Mouse (Mus musculus): Measurements from ENCODE around the gene Prkca. TPM values are rescaled to one million over a fixed set of nuclear protein-coding genes. Genes with fewer than 3 reads are reported as not detected.

The Prkca gene
- total RNA-seq, 1 experiment = 8.4 TPM

- Histone ChIP-seq H3K4me3 (ENCODE audit: insufficient read depth in 1 of 2, low read depth in 1 of 2, low read length in 2 of 2, poor library complexity in 1 of 2, severe bottlenecking in 1 of 2) (no peak overlapping the region), H3K36me3 (ENCODE audit: control insufficient read depth, insufficient read depth, low read length, poor library complexity, severe bottlenecking) (no peaks in the 10 kb centered on the region), H3K27ac (ENCODE audit: insufficient read depth, low read depth, low read length, poor library complexity, severe bottlenecking) (no peak overlapping the region), H3K4me1 (ENCODE audit: control insufficient read depth in 2 of 2, insufficient read depth in 2 of 2, low read length in 2 of 2, poor library complexity in 1 of 2) (no peaks in the 10 kb centered on the region), H3K9ac (ENCODE audit: insufficient read depth, low read depth, low read length, poor library complexity, severe bottlenecking) (no peak overlapping the region), H3K9me3 (ENCODE audit: control insufficient read depth, insufficient read depth, low read depth, low read length) (no peaks in the 10 kb centered on the region)
- DNase-seq (ENCODE audit: low read depth, low spot score) = no peak
- TF ChIP-seq ZC3H11A (IDR thresholded peaks at IDR 0.05; ENCODE audit: borderline replicate concordance, low read depth, low read length) (no peak), CHD2 (IDR thresholded peaks at IDR 0.05; ENCODE audit: low read depth, low read length) (no peak)
- in situ Hi-C loops (cut with MboI; ENCODE audit: low sequenced_read_pairs in 2 of 2, unreplicated experiment in 2 of 2) = no loop called here
These were observed 320.5 kb downstream of the Prkca start for GRCm38 (mm10) chr11:108023188-108023587.

GRCm38 (mm10) chr11:108020889-108021288 lies 322.8 kb downstream of the Prkca start:
- Histone ChIP-seq H3K9ac (ENCODE audit: insufficient read depth, low read depth, low read length, poor library complexity, severe bottlenecking) (no peak overlapping the region), H3K4me1 (ENCODE audit: control insufficient read depth in 2 of 2, insufficient read depth in 2 of 2, low read length in 2 of 2, poor library complexity in 1 of 2) (no peaks in the 10 kb centered on the region), H3K27ac (ENCODE audit: insufficient read depth, low read depth, low read length, poor library complexity, severe bottlenecking) (no peak overlapping the region), H3K36me3 (ENCODE audit: control insufficient read depth, insufficient read depth, low read length, poor library complexity, severe bottlenecking) (no peaks in the 10 kb centered on the region), H3K9me3 (ENCODE audit: control insufficient read depth, insufficient read depth, low read depth, low read length) (no peaks in the 10 kb centered on the region), H3K4me3 (ENCODE audit: insufficient read depth in 1 of 2, low read depth in 1 of 2, low read length in 2 of 2, poor library complexity in 1 of 2, severe bottlenecking in 1 of 2) (no peak overlapping the region)
- in situ Hi-C loops (cut with MboI; ENCODE audit: low sequenced_read_pairs in 2 of 2, unreplicated experiment in 2 of 2) = no loop called here
- TF ChIP-seq ZNF384 (IDR thresholded peaks at IDR 0.05; ENCODE audit: low read depth, low read length) (no peak), CHD2 (IDR thresholded peaks at IDR 0.05; ENCODE audit: low read depth, low read length) (no peak), MAFK (IDR thresholded peaks at IDR 0.05; ENCODE audit: insufficient read depth, low read depth, low read length) (no peak), ZC3H11A (IDR thresholded peaks at IDR 0.05; ENCODE audit: borderline replicate concordance, low read depth, low read length) (no peak), HCFC1 (IDR thresholded peaks at IDR 0.05; ENCODE audit: borderline replicate concordance, insufficient read depth, low read length) (no peak)
- DNase-seq (ENCODE audit: low read depth, low spot score) = no peak

GRCm38 (mm10) chr11:108015284-108015683 lies 328.4 kb downstream of the Prkca start:
- Histone ChIP-seq H3K4me3 (ENCODE audit: insufficient read depth in 1 of 2, low read depth in 1 of 2, low read length in 2 of 2, poor library complexity in 1 of 2, severe bottlenecking in 1 of 2) (no peak overlapping the region), H3K27ac (ENCODE audit: insufficient read depth, low read depth, low read length, poor library complexity, severe bottlenecking) (no peak overlapping the region), H3K4me1 (ENCODE audit: control insufficient read depth in 2 of 2, insufficient read depth in 2 of 2, low read length in 2 of 2, poor library complexity in 1 of 2) (no peaks in the 10 kb centered on the region; a peak in 1 of 4 replicates), H3K36me3 (ENCODE audit: control insufficient read depth, insufficient read depth, low read length, poor library complexity, severe bottlenecking) (no peaks in the 10 kb centered on the region), H3K9me3 (ENCODE audit: control insufficient read depth, insufficient read depth, low read depth, low read length) (no peaks in the 10 kb centered on the region), H3K9ac (ENCODE audit: insufficient read depth, low read depth, low read length, poor library complexity, severe bottlenecking) (no peak overlapping the region)
- no peak for DNase-seq (ENCODE audit: low read depth, low spot score)
- TF ChIP-seq HCFC1 (IDR thresholded peaks at IDR 0.05; ENCODE audit: borderline replicate concordance, insufficient read depth, low read length) (no peak), ZNF384 (IDR thresholded peaks at IDR 0.05; ENCODE audit: low read depth, low read length) (no peak), ZC3H11A (IDR thresholded peaks at IDR 0.05; ENCODE audit: borderline replicate concordance, low read depth, low read length) (no peak), MAFK (IDR thresholded peaks at IDR 0.05; ENCODE audit: insufficient read depth, low read depth, low read length) (no peak), CHD2 (IDR thresholded peaks at IDR 0.05; ENCODE audit: low read depth, low read length) (no peak)
- in situ Hi-C loops (cut with MboI; ENCODE audit: low sequenced_read_pairs in 2 of 2, unreplicated experiment in 2 of 2) = no loop called here

- H3K9me3 ChIP-seq (ENCODE audit: control insufficient read depth, insufficient read depth, low read depth, low read length) = no peaks in the 10 kb centered on the region
- DNase-seq (ENCODE audit: low read depth, low spot score) = no peak
- TF ChIP-seq MAFK (IDR thresholded peaks at IDR 0.05; ENCODE audit: insufficient read depth, low read depth, low read length) = no peak
- no peak for TF ChIP-seq ZNF384 (IDR thresholded peaks at IDR 0.05; ENCODE audit: low read depth, low read length)
- no peak for TF ChIP-seq ZC3H11A (IDR thresholded peaks at IDR 0.05; ENCODE audit: borderline replicate concordance, low read depth, low read length)
- no peak for TF ChIP-seq HCFC1 (IDR thresholded peaks at IDR 0.05; ENCODE audit: borderline replicate concordance, insufficient read depth, low read length)
- TF ChIP-seq CHD2 (IDR thresholded peaks at IDR 0.05; ENCODE audit: low read depth, low read length) = no peak
- no peaks in the 10 kb centered on the region; a peak in 1 of 4 replicates for H3K4me1 ChIP-seq (ENCODE audit: control insufficient read depth in 2 of 2, insufficient read depth in 2 of 2, low read length in 2 of 2, poor library complexity in 1 of 2)
- H3K36me3 ChIP-seq (ENCODE audit: control insufficient read depth, insufficient read depth, low read length, poor library complexity, severe bottlenecking) = no peaks in the 10 kb centered on the region
- H3K4me3 ChIP-seq (ENCODE audit: insufficient read depth in 1 of 2, low read depth in 1 of 2, low read length in 2 of 2, poor library complexity in 1 of 2, severe bottlenecking in 1 of 2) = no peak overlapping the region
- no peak overlapping the region for H3K9ac ChIP-seq (ENCODE audit: insufficient read depth, low read depth, low read length, poor library complexity, severe bottlenecking)
- no peak overlapping the region for H3K27ac ChIP-seq (ENCODE audit: insufficient read depth, low read depth, low read length, poor library complexity, severe bottlenecking)
- in situ Hi-C loops (cut with MboI; ENCODE audit: low sequenced_read_pairs in 2 of 2, unreplicated experiment in 2 of 2) = no loop called here
These were observed 330.3 kb downstream of the Prkca start for GRCm38 (mm10) chr11:108013390-108013789.

- no peak for DNase-seq (ENCODE audit: low read depth, low spot score)
- no peaks in the 10 kb centered on the region for H3K36me3 ChIP-seq (ENCODE audit: control insufficient read depth, insufficient read depth, low read length, poor library complexity, severe bottlenecking)
- H3K4me3 ChIP-seq (ENCODE audit: insufficient read depth in 1 of 2, low read depth in 1 of 2, low read length in 2 of 2, poor library complexity in 1 of 2, severe bottlenecking in 1 of 2) = no peak overlapping the region
- no peaks in the 10 kb centered on the region; a peak in 1 of 4 replicates for H3K4me1 ChIP-seq (ENCODE audit: control insufficient read depth in 2 of 2, insufficient read depth in 2 of 2, low read length in 2 of 2, poor library complexity in 1 of 2)
- H3K9ac ChIP-seq (ENCODE audit: insufficient read depth, low read depth, low read length, poor library complexity, severe bottlenecking) = no peak overlapping the region
- no peak overlapping the region for H3K27ac ChIP-seq (ENCODE audit: insufficient read depth, low read depth, low read length, poor library complexity, severe bottlenecking)
- H3K9me3 ChIP-seq (ENCODE audit: control insufficient read depth, insufficient read depth, low read depth, low read length) = no peaks in the 10 kb centered on the region
- in situ Hi-C loops (cut with MboI; ENCODE audit: low sequenced_read_pairs in 2 of 2, unreplicated experiment in 2 of 2) = no loop called here
- no peak for TF ChIP-seq ZNF384 (IDR thresholded peaks at IDR 0.05; ENCODE audit: low read depth, low read length)
- peak; percentile 64; the same call in 1 of the 2 replicates for TF ChIP-seq ZC3H11A (IDR thresholded peaks at IDR 0.05; ENCODE audit: borderline replicate concordance, low read depth, low read length)
- no peak for TF ChIP-seq MAFK (IDR thresholded peaks at IDR 0.05; ENCODE audit: insufficient read depth, low read depth, low read length)
These were observed 333.3 kb downstream of the Prkca start for GRCm38 (mm10) chr11:108010465-108010864.
